Mouse (Mus musculus): ENCODE measurements around the gene Cmip. TPM values are rescaled to one million over a fixed set of nuclear protein-coding genes. Genes with fewer than 3 reads are reported as not detected.
A peak's percentile ranks its signal among the peaks of the same experiment; 100 is the strongest.

Gene Cmip
- total RNA-seq, 2 experiments from 2014 or later = 358 to 375 TPM

DNA sequence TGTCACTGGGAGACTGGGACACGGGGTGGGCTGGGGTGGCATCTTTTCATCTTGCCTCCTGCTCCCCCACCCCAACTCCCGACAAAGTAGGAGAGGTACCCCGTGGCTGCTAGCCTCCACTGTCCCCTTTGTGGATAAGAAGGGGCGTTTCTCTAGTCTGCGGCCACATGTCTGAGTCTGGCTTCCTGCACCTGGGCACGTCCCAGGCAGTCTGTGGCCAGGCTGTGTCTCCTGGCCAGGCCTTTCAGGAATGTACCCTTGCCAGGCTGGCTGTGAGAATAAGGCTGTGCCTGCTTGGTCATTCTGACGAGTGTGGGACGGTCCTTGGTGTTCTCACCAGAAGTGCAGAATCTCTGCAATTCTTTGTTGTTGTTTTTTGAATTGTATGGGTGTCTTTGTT is 78.6 kb downstream of the Cmip start:
- no peak for DNase-seq (ENCODE audit: low spot score in 2 of 2)
- intact Hi-C loops (cut with DNase I) = no loop called here

DNA sequence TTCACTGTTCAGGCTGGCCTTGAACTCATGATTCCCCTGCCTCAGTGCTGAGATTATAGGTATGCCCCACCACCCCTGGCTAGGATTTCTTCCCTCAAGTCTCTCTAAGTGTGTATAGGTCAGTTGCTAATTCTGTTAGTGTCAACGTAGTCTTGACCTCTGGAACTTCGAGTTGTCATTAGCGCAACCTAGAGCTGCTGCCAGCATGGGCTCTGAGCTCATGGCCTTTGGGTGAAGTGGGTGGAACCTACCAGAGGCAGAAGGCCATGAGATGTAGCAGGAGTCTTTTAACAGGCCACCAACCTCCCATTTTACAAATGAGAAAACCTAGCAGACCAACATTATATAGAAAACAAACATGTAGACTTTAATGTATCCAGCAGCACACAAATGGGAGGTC is 80.3 kb downstream of the Cmip start:
- intact Hi-C loops (cut with DNase I) = no loop called here
- no peak for DNase-seq (ENCODE audit: low spot score in 2 of 2)

DNA sequence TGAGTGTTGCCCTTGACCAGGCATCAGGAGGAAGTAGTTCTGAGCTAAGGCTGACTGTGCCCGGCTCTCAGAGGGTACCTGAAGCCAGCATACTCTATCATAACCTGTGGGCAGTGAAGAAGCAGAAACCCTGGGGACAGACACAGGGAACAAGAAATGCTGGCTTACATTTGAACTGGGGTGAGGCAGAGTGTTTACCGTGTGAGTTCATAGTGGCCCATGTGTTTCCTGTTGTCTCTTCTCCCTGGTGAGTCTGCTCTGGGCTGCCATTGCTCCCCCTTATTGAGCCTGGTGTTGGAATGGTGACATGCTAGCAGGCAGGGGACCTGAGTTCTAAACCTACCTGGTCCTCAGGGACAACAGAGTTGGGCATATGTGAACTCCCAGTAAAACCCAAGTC is 81.8 kb downstream of the Cmip start:
- intact Hi-C loops (cut with DNase I) = no loop called here
- DNase-seq (ENCODE audit: low spot score in 2 of 2) = no peak

DNA sequence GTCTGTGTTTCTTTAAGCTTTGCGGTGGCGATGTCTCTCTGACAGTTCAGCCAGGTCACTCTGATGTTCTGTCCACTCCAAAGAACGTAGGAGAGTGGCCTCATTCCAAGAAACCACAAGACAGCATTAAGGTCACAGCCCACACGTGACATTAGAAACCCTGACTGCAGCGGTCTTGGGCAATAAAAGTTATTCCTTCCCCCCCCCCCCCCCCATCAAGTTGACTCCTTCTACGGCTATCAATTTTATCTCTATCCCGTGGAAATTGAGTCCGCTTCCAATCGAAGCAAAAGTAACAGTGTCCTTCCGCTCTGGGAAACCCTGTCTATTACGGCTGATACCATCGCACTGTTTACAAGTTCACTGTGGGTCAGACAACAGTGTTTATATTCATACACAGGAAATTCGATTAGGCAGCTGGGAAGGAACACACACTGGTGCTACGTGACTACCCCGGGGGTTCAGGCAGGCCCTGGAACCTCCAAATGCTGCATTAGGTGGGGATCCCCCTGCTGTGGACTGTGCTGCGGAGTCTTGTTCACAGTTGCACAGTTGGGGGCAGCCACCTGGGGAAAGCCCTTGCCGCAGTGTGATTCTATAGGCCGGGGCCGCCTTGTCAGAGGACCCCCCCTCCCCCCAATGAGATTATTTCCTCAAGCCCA is 82.6 kb downstream of the Cmip start:
- intact Hi-C loops (cut with DNase I) = no loop called here
- DNase-seq (ENCODE audit: low spot score in 2 of 2) = no peak

DNA sequence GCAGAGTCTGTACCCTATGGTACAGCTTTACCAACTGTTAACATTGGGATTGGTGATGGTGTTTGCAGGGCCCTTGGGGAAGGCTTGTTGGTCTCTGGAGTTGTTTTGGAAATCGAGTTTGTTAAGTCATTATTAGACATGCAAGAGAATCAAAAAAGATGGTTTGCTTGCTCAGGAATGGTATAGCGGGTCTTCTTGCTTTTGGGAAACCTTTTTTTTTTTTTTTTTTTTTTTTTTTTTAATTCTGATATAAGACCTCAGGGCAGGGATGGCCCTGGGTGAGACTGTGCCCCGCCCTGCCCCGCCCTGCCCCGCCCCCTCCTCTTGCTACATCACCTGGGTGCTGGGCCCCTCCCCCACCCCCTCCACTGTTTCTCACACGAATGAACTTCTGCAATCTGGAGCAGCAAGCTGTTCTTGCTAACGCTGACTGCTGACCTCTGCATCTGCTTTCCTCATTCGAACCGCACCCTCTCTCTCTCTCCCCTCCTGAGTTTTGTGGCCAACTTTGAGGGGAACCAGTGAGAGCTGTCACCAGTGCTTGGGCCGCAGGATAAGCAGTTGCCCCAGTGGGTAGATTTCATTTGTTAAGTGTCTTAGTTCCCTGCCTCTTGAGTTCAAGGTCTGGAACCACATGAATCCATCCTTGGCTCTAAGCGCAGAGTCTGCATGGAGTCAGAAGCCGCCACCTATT is 83.2 kb downstream of the Cmip start:
- intact Hi-C loops (cut with DNase I) = loop anchor here (5.0 kb wide), 1 partner anchor 48 kb away; no protein-coding TSS in a partner anchor
- DNase-seq (ENCODE audit: low spot score in 2 of 2) = no peak

DNA sequence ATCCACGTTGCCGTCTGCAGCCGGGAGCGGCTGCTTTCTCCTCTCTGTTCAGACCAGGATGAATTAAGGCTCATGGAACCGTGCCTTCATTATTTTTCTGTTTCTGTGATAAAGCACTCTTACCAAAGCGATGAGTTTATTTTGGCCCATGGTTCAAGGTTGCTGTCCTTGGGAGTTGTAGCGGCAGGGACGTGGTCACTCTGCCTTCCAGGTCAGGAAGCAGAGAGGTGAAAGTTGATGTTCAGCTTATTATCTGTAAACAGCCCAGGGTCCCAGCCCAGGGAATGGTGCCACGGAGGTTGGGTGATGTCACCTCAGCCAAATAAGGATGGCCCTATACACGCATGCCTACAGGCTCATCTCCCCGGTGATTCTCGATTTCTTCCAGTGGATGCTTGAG is 83.9 kb downstream of the Cmip start:
- intact Hi-C loops (cut with DNase I) = loop anchor here (5.0 kb wide), 1 partner anchor 48 kb away; no protein-coding TSS in a partner anchor
- DNase-seq (ENCODE audit: low spot score in 2 of 2) = no peak

DNA sequence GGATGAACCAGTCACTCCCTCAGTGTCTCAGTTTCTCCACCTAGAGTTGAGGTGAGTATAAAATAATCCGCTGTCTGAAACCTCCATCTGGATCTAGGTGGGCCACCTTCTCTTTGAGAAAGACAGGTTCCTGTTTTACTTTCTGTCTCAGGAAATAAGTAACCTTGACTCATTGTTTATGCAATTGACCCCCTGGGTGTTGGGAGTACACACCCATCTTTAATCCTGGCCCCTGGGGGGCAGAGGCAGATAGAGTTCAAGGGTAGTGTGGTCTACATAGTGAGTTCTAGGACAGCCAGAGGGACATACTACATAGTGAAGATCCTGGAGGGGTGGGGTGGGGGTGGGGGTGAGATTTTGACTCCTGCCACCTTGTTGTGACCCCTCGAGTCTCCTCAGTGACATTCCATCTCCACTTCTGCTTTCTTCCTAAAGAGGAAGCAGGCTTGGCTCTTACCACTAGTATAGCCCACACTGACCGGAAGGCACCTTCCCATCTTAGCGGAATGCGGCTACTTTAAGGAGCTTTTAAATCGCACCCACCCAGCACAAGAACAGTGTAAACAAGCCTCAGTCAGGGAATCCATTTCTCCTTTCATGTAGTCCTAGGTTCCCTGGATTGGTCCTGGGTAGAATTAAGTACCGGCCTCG is 86.0 kb downstream of the Cmip start:
- DNase-seq (ENCODE audit: low spot score in 2 of 2) = no peak
- intact Hi-C loops (cut with DNase I) = loop anchor here (5.0 kb wide), 1 partner anchor 51 kb away; no protein-coding TSS in a partner anchor

DNA sequence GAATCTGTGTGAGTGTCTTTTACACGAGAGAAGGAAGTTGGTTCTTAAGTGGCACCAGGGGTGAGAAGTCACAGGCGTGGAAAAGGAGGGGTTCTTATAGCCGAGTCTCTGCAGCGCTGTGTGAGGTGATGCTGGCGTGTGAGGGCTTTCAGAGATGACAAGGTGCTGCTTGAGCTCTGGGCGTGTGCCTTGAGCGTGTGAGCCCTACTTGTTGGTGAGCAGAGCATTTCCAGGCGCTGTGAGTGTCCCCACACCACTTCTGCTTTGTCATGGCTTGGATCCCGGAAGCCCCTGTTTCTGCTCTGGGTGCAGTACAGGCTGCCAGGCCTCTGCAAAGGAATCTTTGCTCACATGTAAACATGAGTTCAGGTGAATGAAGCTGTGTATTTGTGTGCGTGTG is 86.6 kb downstream of the Cmip start:
- DNase-seq (ENCODE audit: low spot score in 2 of 2) = no peak
- intact Hi-C loops (cut with DNase I) = loop anchor here (5.0 kb wide), 1 partner anchor 51 kb away; no protein-coding TSS in a partner anchor

DNA sequence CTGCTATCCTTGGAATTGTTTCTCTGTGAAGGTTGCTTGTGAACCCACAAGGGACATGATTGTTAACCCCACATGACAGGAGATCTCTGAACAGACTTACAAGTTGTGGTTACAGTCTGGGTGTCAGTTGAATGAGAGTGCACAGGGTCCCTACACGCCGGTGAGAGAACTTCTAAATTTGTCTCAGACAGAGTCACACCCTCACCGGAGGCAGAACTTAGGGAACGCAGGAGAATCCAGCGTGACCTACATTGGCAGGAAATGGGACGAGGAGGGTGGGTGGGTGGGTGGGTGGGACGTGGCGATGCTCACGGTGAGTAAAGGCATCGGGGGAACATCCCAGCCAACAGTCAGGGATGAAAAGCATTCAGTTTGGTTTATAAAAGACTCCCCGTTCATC is 88.0 kb downstream of the Cmip start:
- DNase-seq (ENCODE audit: low spot score in 2 of 2) = peak in 1 of 2 experiments; percentile 37
- intact Hi-C loops (cut with DNase I) = loop anchor here (5.0 kb wide), 1 partner anchor 53 kb away; no protein-coding TSS in a partner anchor

DNA sequence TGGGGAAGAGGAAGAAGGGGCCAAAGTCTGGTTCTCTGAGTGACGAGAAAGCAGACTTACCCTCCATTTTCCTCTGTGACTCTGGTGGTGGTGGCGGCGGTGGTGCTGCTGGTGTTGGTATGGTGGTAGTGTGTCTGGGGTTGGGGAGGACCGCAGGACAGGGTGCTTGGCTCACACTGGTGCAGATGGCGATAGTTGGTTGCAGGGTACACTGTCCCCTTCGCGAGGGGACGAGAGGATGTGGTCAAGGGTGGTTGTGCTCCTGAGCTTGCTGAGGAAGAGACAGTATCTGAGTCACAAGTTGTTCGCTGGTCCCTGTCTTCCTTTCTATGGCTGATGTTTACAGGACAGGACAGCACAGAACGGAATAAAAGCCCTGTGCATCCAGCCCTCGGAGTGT is 88.5 kb downstream of the Cmip start:
- DNase-seq (ENCODE audit: low spot score in 2 of 2) = no peak
- intact Hi-C loops (cut with DNase I) = no loop called here

DNA sequence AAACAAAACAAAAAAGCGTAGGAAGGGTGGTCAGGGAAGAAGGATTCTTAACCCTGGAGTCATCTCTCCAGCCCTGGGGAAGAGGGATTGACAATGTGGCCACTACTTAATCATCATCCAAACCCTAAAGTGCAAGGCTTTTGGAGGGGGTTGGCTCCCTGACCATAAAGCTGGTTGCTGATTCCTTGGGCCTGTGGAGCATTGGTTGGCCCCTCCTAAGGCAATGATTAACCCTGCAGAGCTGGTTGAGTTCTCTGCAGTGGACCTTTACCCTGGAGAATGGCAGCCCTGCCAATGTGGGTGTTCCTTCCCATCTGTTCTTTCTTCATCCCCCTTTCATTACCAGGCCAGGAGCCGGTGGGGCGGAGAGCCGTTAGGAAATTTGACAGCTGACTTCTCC is 90.7 kb downstream of the Cmip start:
- DNase-seq (ENCODE audit: low spot score in 2 of 2) = no peak
- intact Hi-C loops (cut with DNase I) = no loop called here

DNA sequence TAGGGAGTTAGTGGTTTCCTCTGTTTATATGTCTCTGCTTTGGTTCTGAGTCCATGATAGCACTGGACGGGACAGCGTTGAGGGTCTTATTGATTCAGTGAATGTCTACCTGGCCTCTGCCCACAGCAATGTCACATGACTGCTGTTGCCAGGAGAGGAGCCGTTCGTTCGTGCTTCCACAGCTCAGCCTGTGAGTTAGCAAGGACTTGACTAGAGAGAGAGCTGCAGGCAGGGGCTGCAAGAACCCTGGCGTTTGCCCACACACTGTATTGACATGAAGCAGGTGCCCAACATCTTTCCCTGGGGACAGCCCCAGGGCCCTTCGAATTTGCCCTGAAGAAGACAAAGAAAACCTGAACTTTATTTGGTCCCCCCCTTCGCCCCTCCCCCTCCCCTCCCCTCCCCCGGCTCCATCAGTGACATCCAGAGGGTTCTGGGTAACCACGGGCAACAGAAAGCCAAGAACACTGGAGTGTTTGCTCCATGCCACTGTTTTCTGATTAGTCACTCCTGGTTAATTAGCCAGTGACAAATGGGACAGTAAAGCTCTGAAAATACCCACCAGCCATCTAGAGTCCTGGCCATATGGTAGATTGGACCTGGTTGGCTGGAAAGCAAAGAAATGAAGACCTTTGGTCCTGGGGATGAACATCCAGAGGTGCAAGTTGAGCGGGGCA is 92.0 kb downstream of the Cmip start:
- peak in 1 of 2 experiments; percentile 42 for DNase-seq (ENCODE audit: low spot score in 2 of 2)
- intact Hi-C loops (cut with DNase I) = no loop called here

DNA sequence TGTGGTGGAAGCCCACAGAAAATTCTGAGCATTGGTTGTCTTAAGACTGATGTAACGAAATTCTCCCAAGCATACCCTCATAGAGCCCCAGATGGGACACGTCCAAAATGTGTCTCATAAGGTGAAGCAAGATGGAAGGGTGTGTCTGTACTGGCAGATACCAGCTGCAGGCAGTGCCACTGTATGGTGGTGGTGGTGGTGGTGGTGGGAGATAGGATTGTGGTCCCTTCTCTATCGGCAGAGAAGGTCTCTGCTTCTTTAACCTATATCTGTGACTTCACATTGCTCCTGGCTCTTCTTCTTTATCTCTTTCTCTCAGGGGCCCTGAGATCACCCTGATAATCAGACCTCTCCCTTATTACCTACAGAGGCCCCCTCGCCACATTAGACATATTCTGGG is 92.7 kb downstream of the Cmip start:
- DNase-seq (ENCODE audit: low spot score in 2 of 2) = no peak
- intact Hi-C loops (cut with DNase I) = no loop called here

DNA sequence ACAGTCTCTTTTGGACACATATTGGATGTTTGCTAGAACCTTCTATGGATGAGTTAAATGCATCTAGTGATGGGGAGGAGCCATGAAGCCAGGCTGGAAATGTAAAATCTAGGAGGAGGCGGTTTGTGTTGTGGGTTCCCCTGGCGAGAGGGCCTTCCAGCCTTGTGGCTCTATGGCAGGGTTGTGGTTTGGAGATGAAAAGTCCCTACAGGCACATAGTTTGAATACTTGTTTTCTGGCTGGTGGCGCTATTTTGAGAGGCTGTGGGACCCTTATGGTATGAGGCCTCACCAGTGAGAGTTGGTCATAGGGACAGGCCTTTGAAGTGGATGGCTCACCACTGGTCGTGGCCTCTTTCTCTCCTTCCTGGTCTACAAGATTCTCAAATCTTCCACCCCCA is 95.2 kb downstream of the Cmip start:
- DNase-seq (ENCODE audit: low spot score in 2 of 2) = no peak
- intact Hi-C loops (cut with DNase I) = no loop called here

DNA sequence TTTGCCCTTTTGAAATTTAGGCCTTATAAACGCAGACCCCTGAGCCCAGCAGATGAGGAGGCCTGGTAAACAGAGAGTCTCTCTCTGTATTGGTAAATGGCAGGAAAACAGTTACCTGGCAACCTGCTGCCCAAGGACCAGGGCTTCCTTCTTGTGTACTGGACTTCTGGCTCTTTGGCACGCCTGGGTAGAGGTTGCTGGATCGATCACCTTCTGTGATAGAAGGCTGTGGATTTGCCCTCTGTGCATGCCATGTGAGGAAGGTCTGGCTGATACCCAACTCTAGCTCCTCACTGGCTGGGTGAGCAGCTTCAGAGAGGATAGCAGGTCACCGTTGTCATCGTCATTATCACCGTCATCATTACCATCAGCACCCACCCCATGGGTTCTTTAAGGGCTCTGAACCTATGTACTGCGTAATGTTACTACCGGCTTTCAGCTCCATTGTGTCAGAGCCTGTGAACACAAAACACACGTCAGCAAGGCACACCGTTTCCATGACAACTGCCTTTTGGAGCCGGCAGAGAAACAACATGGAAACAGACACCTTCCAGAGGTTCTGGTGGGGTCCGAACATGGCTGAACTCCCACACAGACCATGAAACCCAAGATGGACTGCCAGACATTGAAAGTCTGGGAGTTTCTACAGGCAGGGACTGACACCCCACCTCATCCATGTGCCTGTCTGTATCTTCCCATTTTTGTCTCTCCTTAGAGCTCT is 98.4 kb downstream of the Cmip start:
- intact Hi-C loops (cut with DNase I) = no loop called here
- peak in 1 of 2 experiments; percentile 44 for DNase-seq (ENCODE audit: low spot score in 2 of 2)

DNA sequence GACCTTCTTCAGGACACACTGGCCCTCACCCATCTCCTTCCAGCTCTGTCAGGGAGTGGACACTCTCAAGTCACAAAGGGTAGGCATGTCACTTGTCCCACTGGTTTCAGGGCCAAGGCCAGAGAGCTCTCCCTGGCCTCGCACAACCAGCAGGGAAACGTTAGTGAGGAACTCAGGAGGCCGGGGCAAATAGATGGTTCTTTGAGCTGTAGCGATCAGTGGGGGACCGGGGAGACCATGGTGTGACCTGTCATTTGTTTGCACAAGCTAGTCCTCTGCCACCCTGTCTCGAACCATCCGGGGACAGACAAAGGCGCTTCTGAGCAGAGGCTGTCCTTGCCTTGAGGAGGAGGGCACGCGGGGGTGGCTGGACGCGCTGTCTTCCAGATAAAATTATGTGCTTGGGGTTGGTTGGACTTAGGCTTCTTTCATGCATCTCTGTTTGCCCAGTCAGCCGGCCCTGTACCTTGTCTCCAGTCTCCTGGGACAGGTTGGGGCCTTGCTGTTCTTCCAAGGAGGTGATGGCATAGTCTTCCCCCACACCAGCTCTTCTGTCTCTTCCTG is 99.3 kb downstream of the Cmip start:
- intact Hi-C loops (cut with DNase I) = no loop called here
- DNase-seq (ENCODE audit: low spot score in 2 of 2) = no peak

DNA sequence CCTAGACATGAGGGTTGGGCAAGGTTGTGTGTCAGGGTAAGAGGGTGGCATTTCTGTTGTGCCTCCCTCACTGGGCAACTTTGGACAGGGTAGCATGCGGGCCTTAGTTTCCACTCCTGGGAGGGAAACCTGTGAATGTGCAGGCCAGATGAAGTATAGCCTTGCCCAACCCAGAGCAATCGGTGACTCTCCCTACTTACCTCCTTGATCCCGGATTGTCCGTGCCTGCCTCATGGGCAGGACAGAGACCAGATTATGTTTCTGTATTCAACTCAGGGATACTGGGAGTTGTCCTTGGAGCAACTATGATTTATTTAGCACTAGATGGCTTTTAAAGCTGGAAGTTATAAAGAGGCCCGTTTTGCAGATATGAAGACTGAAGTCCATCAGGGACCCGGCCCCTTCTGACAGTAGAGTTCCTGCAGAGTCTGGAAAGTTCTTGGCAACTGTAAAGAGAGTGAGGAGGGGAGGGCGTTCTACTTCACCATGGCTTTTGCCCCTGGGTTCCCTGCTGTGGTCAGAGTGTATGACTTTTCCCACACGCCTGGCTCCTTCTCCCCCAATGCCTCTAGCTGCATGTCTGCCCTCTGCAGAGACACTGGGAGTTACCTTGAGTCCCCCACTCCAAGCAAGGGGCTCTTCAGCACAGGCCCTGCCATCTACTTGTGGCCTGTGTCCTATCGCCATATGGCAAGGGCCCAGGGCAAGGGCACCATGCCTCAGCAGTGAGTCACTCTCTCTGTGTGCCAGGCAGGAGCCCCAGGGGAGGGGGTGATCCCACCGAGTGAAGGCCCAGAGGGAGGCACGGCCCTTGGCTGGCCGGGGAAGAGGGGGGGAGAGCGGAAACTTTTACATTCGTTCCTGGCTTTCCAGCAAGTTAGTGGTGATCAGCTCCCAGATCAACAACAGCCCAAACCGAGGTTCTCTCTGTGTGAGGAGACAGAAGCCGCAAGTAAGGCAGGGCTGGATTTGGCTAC is 100.9 kb downstream of the Cmip start:
- intact Hi-C loops (cut with DNase I) = no loop called here

More for the DNA sequence above, 100.9 kb downstream of the Cmip start:
- DNase-seq (ENCODE audit: low spot score in 2 of 2) = no peak

All from left cerebral cortex, postnatal 14 days (tissue).